Mouse (Mus musculus) layer of hippocampus, adult 2 months (tissue): ENCODE measurements around the gene Tln2. TPM values are rescaled to one million over a fixed set of nuclear protein-coding genes. Genes with fewer than 3 reads are reported as not detected.

Experiments used
- DNase-seq, 2 experiments: peaks; one replicate each; pipeline ENCODE4 v3.0.0; 2022; ENCODE audit warnings: low spot score in 2 of 2
- H3K27ac ChIP-seq: fragments of 200-600 bp; 2 replicates; pipeline ENCODE4 v1.8.1; 2022
- H3K4me3 ChIP-seq: fragments of 200-600 bp; 2 replicates; pipeline ENCODE4 v1.8.1; 2022; ENCODE audit warnings: mild to moderate bottlenecking
- CTCF ChIP-seq: fragments of 200-600 bp; conservative IDR thresholded peaks from 2 replicates; pipeline ENCODE4 v1.8.1; 2022; ENCODE audit warnings: antibody characterized with exemption, mild to moderate bottlenecking, moderate library complexity
- total RNA-seq, 2 experiments: library from RNA; stranded (reverse); gene quantifications; 2 replicates each; pipeline ENCODE4 v1.2.3; 2021

The Tln2 gene
- total RNA-seq, 2 experiments from 2014 or later = 95.2 to 101 TPM

- no peak overlapping the region for H3K27ac ChIP-seq
- H3K4me3 ChIP-seq = no peak overlapping the region
- no peak for TF ChIP-seq CTCF
- no peak for DNase-seq
Measured at GRCm38 (mm10) chr9:67581581-67582280, 22.2 kb upstream of the Tln2 start.

- TF ChIP-seq CTCF = no peak
- no peak overlapping the region for H3K27ac ChIP-seq
- no peak for DNase-seq
- H3K4me3 ChIP-seq = no peak overlapping the region
Measured at GRCm38 (mm10) chr9:67579541-67579940, 20.0 kb upstream of the Tln2 start.

- no peak overlapping the region for H3K4me3 ChIP-seq
- no peak for TF ChIP-seq CTCF
- H3K27ac ChIP-seq = peak overlapping the region; percentile 60; the same call in 1 of the 2 replicates
- no peak for DNase-seq
Measured at GRCm38 (mm10) chr9:67574721-67575248, 15.3 kb upstream of the Tln2 start.

GRCm38 (mm10) chr9:67573683-67573979, 14.1 kb upstream of the Tln2 start:
- TF ChIP-seq CTCF = no peak
- Histone ChIP-seq H3K27ac (peak overlapping the region; percentile 60), H3K4me3 (no peak overlapping the region)
- DNase-seq = no peak

GRCm38 (mm10) chr9:67572790-67573682, 13.5 kb upstream of the Tln2 start:
- no peak for TF ChIP-seq CTCF
- no peak for DNase-seq
- Histone ChIP-seq H3K27ac (peak overlapping the region; percentile 60), H3K4me3 (peak overlapping the region; percentile 11; the same call in 1 of the 2 replicates)

GRCm38 (mm10) chr9:67565801-67566258, 6.3 kb upstream of the Tln2 start:
- DNase-seq = no peak
- no peak overlapping the region for H3K4me3 ChIP-seq
- no peak for TF ChIP-seq CTCF
- no peak overlapping the region for H3K27ac ChIP-seq

GRCm38 (mm10) chr9:67549811-67550501, 9.5 kb downstream of the Tln2 start:
- no peak for TF ChIP-seq CTCF
- Histone ChIP-seq H3K27ac (0 out of 2 replicates have a peak overlapping the region, but pooled peaks have one; percentile 2), H3K4me3 (no peak overlapping the region)
- no peak for DNase-seq

GRCm38 (mm10) chr9:67549332-67549731, 10.2 kb downstream of the Tln2 start:
- no peak overlapping the region for H3K4me3 ChIP-seq
- H3K27ac ChIP-seq = 0 out of 2 replicates have a peak overlapping the region, but pooled peaks have one; percentile 2
- no peak for DNase-seq
- no peak for TF ChIP-seq CTCF

GRCm38 (mm10) chr9:67546650-67547049, 12.9 kb downstream of the Tln2 start:
- no peak overlapping the region for H3K4me3 ChIP-seq
- no peak overlapping the region for H3K27ac ChIP-seq
- no peak for TF ChIP-seq CTCF
- no peak for DNase-seq

GRCm38 (mm10) chr9:67545794-67546193, 13.7 kb downstream of the Tln2 start:
- TF ChIP-seq CTCF = no peak
- Histone ChIP-seq H3K27ac (no peak overlapping the region), H3K4me3 (no peak overlapping the region)
- no peak for DNase-seq

- Histone ChIP-seq H3K4me3 (no peak overlapping the region), H3K27ac (no peak overlapping the region)
- DNase-seq = no peak
- no peak for TF ChIP-seq CTCF
Measured at GRCm38 (mm10) chr9:67544783-67545182, 14.7 kb downstream of the Tln2 start.

- H3K4me3 ChIP-seq = no peak overlapping the region
- DNase-seq = no peak
- no peak overlapping the region for H3K27ac ChIP-seq
- TF ChIP-seq CTCF = no peak
Measured at GRCm38 (mm10) chr9:67541948-67542347, 17.6 kb downstream of the Tln2 start.
